Mouse (Mus musculus) brain, embryonic 18.5 days (tissue): Measurements from ENCODE around the gene Cd47.
A peak's percentile ranks its signal among the peaks of the same experiment; 100 is the strongest.

ENCODE experiments used
- DNase-seq: peaks from one replicate; pipeline ENCODE4 v3.0.0-alpha.2; 2012; ENCODE audit warnings: low read depth, low spot score

The Cd47 gene

DNA sequence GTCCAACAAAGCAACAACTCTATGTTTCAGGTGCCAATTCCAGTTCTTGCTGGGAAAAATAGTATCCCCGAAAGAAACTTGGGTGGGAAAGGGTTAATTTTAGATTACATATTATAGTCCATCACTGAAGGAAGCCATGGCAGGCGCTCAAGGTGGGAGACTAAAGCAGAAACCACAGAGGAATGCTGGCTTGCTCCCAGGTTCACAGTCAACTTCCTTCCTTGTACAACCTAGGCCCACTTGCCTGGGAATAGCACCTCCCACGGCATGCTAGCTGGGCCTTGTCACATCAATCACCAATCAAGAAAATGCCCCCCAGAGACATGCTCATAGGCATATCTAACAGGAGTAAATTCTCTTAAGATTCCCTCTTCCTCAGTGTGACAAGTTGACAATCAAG lies 32.0 kb downstream of the Cd47 start:
- DNase-seq: no peak

DNA sequence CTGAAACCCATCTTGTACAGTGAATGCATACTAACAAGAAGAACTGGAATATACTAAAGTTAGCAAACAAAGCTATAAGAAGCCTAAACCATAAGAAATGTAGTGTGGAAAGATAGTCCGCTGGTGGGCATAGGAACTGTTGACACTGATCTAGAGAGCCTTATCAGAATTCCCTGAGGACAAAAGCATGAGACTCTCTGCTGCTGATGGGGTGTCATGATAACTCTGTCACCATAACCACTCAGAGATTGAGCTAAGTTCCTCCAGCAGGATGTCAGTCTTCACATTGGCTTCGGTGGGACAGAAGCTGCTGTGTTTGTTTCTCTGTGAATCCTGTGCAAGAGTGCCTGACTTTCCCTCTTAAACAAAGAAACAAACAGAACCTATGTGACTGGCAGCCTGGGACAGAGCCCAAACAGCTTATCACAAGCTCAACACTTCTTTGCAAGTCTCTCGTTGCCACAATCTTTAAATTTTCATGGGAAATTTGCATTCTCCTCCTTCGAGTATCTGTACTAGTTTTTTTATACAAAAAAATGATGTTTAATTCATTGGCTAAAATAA lies 33.9 kb downstream of the Cd47 start:
- DNase-seq: no peak

DNA sequence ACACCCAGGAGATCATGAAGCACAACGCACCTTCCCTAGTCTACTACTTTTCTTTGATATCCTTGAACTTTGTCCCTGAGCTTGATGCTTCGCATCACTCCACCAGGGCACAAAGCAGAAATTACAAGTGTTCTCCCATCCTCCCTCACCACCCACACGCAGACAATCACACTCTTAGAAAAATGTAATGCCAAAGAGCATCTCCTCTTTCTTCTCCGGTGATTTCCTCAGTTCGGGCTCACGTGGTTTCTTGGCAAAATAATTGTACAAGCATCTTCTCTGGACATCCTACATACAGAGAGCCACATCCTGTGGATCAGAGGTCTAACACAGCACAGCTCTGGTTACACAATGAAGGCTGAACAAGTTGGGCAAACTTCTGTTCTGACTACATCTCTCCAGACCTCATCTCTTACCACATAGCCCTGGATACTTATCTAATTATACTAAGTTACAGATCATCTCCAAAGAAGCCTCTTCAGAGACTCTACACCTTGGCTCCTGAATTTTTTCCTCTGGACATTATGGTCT lies 36.4 kb downstream of the Cd47 start:
- DNase-seq: no peak

DNA sequence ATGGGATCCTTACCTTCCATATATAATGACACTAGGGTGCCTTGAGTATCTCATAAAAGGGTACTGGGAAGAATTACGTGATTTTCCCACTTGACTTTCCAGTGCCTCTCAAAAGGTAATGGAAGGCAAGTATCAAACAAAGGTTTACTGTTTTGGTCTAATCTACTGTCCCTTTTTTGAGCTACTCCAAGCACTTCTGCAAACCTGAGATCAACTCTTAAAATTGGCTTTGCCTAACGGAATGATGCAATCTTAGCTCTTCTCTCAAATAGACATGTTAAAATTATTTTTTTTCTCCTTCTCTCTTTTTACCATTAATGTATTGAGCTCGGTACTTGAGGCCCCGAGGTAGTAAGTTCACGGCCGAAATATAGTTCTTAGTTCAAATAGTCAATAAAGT lies 38.6 kb downstream of the Cd47 start:
- DNase-seq: no peak

DNA sequence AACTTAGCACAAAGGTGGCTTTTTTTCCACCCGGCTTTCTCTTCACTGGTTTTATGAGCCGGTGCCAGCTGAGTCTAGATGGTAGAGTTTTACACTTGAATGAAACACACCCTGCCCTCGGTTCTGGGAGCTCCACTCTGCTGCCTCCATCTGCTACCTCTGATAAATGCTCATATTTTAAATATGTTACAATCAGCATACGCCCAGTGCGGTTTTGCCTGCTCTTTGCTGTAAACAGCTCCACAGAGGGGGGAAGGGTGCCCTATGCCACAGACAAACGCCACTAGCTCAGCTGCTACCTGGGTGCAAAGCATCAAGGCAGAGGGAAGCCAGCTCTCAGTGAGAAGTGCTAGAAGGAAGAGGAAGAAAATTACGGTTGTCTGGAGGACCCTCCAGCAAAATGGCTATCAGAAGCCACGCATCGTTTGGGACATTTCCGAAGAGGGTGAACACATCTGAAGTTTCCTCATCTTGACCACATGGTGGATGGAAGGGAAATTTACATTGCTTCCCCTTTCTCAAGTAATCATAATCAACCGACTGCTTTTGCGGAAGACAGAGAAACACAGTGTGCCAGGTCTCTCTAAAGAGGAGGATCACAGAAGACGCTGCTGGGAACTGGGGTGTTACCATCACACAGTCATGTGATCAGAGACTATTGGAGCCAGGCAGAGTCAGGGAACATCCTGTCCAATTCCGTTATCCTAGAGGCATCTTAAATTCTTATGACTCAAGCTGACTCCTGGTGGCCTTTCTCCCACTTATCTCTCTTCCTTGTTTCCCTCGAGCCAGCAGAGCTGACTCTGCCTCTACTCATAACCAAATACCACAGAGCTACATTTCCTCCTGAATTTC lies 39.6 kb downstream of the Cd47 start:
- DNase-seq: no peak

DNA sequence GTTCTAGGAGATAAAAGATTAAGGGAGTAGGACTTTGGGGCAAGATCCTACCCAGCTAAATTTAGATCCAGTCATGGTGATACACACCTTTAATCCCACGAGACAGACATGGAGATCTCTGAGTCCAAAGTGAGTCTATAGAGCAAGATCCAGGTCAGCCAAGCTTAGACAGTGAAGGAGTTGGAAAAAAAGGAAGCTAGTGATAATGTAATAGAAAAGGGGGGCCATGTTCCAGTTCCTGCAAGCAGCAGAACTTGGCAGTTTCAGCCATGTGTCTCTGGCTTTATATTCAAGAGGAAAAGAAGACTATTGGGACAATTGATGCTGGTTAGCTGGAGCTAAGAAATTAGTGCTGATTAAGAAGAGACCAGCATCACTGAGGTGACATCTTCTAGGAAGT lies 43.4 kb downstream of the Cd47 start:
- DNase-seq: no peak

DNA sequence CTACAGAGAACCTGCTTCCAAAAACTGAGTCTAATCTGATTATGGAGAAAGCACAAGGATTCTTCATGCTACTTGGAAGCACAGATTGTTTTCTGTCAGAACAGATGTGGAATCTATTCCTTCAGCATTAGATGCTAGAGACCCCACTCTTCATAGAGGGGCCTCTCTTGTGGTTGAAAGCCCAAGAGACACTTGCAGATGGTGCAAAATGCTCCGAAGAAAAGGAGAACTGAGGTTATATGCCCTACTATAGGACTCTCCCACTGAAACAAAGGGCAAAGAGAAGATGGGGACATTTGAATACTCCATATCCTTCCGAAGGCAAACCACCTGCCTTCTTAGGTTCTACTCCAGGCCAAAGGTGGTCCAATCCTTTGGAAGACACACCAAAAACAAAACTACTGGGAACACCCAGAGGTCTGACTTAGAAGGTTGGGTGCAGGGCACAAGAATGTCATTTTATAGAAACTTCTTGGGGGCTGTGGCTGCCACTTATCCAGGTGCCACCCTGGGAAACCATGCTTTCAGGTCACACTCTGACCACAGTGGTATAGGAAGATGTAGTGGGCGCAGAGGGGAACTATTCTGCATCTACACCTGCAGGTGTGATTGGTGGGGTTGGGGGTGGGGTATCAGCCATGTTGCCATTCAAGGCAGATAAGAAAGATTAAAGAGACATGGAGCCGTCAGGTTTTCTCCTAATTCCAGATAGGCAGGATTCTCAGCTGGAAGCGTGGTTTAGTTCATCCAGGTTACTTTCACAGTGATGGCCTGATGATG lies 47.1 kb downstream of the Cd47 start:
- no peak for DNase-seq

DNA sequence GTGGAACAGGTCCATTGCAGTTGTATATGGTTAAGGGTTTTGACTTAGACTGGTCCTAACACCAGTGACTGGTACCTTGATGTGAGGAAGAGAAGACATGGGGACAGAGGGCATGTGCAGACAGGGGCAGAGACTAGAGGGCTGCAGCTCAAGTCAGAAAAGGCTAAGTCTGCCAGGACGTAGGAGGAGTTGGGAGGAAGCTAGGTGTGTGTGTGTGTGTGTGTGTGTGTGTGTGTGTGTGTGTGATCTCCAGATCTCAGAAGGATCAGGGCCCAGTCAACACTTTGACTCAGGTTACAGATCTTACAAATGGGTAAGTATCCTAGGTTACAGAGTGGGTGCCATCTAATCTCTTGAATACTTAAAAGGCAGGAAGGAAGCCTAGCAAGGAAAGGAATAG lies 48.3 kb downstream of the Cd47 start:
- no peak for DNase-seq

DNA sequence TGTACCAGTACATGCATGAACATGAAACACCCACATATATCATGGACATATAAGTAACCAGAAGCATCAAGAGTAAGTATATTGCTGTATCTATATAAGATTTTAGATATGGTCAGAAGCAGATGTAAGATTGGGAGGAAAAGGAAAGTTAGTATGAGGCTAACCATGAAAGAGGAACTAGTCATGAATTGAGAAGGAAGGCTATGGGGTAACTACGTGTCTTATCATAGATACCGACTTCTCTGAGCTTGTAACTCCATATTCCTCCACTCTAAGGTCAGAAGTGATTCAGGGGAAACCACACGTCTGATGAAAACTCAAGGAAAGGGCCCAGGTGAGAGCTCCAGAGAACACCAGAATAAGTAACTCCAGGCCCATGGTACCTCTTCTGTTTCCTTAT lies 52.6 kb downstream of the Cd47 start:
- no peak for DNase-seq

DNA sequence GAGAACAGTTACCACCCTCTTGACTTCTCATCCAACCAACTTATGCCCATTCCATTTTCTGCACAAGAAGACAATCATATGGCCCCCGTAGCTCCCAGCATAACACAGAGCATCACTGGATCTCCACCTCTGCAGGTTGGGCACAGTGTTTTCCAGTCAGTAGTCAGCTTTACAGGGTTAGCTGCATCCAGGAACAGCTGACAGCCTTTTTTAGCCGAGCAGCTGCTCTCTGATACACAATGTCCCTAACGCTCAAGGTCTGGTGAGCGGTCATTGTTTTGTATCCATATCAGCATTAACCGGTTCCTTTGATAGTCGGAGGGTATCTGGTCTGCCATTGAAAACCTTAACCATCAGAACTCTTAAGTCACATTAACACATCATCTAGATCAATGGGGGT lies 53.3 kb downstream of the Cd47 start:
- no peak for DNase-seq

DNA sequence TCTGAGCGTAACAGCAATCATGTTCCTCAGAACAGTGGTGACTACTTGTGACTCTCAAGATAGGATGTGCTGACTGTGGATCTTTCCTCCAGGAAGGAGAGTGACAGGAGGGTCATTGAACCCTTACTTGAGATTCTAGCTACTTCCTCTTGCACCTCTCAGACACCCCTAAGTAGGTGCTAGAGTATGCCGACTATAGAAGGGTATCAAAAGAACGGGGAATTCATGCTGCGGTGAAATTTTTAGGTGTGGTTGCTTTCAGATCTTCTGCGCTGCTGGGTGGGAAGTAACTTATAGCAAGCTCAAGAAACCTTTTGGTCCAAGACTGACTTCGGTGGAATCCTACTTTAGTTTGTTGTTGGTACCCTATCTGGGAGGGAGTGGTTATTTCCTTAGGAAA lies 53.9 kb downstream of the Cd47 start:
- no peak for DNase-seq

DNA sequence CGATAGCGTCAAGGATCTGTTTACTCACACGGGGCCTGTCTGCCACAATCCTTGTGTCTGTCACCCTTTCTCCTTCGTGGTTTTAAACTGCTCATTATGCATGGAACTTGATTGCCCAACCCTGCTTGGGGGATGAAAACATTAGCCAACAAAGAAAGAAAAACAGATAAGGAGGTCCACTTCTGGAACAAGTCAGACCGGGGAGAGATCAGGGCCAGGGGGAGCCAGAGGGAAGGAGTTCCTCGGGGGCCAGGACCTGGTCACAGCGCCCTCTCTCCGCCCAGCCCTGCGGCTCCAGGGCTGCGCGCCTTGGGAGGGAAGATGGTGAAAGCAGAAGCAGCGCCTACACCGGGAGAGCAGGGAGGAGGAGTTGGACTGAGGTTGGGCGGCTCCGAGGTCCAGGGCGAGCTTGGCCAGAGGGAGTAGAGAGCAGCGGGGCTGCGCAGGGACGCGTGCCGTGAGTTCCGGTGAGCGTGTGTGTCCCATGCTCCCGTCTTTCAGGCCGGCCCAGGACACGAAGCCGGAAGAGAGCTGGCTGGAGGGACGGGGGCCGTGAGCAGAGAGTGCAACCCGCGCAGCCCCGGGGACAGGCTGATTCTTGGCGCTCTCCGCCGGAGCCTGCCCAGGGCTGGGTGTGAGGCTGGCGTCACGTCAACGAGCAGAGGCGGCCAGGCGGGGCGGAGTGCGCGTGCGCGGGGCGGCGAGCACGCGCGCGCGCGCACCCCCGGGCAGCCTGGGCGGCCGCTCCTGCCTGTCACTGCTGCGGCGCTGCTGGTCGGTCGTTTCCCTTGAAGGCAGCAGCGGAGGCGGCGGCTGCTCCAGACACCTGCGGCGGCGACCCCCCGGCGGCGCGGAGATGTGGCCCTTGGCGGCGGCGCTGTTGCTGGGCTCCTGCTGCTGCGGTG lies 54.9 kb downstream of the Cd47 start:
- DNase-seq: peak; percentile 77

DNA sequence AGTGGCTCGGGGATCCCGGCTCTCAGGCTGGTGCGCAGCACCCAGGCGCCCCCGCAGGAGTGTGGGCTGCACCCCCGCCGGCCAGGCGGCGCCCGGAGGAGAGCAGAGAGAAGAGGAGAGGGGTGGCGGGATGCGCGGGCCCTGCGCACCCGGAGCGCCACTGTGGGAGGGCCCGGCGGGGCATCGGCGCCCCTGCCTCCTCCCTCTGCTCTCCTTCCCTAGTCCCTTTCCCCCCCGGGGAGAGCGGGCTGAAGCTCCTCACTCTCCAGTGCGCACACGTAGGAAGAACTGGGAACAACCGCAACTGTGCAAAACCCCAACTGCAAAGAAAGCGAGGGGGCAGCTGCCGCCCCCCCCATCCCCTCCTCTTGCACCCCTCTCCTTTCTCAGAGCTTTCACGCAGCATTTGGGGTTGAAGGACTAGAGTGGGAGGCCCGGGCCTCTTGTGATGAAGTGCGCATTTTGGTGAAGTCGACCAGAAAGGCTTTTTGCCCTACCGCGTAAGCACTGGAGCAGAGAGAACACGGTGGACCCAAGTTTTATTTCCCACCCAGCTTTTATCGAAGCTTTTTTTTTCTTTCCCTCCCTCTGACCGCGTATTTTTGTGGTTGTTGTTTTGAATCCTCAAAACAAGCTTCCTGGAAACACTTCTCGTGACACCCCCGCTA lies 55.6 kb downstream of the Cd47 start:
- peak; percentile 50 for DNase-seq

DNA sequence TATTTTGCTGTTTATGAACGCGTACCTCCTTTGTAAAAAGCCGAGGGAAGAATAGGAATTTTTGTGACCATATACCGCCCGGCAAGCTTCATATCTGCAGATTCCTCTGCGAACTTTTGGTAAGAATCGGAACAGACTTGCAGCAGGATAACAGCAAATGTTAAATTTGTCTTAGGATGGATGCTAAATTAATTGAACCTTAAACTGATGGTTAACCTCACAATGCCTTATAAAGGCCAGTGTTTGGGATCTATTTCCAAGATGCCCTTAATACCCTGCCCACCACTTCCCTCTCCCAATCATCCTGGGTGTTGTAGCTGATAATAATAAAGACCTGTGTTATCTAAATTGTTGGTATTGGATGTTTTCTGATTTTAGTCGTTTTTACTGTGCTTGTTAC lies 56.3 kb downstream of the Cd47 start:
- no peak for DNase-seq

DNA sequence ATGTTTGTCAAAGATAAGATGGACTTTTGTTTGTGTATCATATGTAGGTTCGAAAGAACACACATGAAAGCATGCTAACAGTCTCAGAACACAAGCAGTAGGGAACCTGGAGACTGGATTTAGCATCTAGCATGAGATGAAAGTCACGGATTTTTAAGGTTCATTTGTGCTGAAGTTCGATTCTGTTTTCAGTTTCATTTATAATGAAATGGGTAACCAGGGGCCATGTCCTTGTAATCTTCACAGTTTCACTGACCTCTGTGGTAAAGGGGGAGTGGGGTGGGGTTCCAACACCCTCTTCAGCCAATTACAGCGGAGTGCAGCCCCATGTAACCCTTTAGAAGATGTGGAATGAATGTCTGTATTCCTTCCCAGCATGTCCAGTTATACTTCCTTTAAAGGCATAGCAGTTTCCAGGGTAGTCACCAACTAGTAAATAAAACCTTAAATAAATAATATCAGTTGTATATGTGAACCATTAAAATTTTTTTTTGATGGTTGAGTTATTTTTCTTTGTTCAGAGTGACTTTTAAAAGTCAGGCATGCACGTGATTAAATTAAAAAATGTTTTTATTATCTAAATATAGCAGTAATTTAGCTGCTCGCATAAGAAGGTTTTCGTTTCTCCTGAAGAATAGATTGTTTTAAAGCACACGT lies 57.3 kb downstream of the Cd47 start:
- no peak for DNase-seq

DNA sequence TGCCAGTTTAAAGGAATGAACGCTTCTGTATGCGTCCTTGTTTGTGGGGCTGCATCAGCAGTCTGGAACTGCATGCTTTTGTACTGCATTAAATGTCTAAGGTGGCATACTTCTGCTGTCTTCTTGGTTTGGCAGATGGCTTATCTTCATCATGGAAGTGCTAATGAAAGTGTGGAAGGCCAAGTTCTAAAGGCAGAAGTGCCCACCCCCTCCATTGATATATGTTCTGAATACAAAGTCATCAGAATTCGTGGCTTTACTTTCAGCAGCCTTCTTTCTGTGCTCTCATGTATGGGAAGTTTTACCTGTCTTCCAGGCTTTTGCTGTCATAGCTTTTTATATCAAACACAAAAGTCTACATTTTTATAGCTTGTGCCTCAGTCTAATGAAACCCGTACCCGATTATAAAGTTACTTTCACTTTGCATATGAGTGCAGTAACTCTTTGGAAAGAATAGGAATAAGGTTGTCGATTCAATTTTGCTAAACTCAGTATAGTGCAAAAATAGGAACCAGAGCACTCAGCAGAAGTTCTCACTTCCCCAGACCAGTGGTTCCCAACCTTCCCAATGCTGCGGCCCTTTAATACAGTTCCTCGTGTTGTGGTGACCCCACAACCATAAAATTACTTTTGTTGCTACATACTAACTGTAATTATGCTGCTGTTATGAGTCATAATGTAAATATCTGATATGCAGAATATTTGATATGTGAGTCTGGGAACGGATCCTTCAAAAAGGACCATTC lies 58.0 kb downstream of the Cd47 start:
- no peak for DNase-seq

DNA sequence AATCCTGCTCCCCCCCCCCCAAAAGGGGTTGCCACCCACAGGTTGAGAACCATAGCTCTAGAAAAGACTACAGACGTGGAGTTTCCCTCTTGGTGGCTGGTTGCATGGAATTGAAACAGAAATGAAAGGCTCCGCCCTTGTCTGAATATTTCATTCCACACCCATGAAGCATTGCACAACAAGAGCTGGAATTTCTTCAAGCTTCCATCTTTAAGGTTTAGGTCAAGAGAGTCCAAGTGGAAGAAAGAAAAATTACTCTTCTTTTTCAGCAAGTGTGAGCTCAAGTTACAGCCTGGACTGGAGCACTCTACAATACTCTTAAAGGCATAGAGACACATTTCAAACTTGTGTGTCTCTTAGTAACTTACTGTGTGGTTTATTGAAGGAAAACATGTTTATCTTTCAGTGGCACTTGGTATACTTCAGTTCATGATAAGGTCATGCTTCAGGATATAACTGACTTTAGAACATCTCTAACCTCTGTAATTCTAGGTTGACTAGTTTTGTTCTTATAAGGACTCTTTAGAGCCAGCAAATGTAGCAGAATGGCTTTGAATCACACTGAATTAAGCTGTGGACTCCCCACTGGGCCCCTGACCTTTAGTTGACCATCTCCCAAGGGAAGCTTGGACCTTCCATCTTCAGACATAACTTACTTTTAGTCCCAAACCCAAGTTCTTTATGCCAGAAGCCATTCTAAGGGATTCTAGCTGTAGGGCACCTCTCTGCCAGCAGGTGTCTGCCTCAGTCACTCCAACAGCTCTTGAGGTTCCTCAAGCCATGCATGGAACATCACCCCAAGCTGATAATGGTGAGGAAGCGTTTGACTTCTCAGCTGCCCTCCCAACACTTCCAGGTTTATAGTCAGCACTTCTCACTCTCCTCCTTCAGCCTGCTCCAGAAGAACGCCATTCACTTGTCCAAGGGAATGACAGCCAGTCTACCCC lies 58.8 kb downstream of the Cd47 start:
- no peak for DNase-seq

DNA sequence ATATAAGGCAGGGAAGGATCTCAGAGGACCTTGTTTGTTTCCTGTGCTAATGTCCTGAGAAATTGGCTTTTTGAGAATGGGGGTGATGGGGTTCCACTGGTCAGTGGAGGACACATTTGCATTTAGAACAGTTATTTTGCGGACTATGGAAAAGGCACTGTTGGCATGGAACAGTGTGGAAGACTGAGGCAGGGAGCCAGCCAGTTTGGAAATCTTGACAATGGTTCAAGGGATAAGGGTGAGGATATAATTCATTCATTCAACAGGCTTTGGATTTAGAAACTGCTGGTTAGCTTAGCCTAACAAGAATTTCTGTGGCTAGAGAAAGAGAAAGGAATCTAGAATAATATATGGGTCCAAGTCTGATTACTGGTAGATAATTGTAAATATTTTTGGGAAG lies 61.7 kb downstream of the Cd47 start:
- DNase-seq: no peak

DNA sequence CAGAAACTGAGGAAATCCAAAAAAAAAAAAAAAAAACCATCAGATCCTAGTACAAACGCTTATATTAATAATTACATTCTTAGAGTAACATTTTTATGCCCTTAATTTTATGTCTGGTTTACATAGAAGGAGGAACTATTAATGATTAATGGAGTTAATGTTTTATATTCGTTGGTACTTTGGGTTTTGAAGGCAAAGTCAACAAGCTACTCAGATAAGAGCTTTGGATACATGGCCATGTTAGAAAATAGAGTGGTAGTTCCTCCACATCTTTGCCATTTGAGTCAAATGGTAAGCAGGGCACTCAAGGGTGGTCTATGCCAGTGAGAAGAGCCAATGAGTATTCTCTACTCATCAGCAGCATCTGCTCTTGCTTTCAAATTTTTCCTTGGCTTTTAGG lies 66.3 kb downstream of the Cd47 start:
- DNase-seq: no peak
